Mouse (Mus musculus) heart, embryonic 13.5 days (tissue): Measurements from ENCODE around the gene Bub1b. TPM values are rescaled to one million over a fixed set of nuclear protein-coding genes. Genes with fewer than 3 reads are reported as not detected.
A peak's percentile ranks its signal among the peaks of the same experiment; 100 is the strongest.

ENCODE experiments used
- ATAC-seq: fragments of 200-750 bp; cut with Nextera tagmentation; 2 replicates; pipeline ENCODE4 v1.8.0; 2017; ENCODE audit warnings: moderate TSS enrichment; ENCODE audit not compliant: insufficient number of reproducible peaks, low FRiP score, low TSS enrichment; ENCODE audit errors: extremely low read depth
- H3K27ac ChIP-seq: fragments of 300-500 bp; sonication (generic); replicated peaks from 2 replicates; pipeline ENCODE4 v1.5.1; 2015; ENCODE audit warnings: moderate library complexity, mild to moderate bottlenecking, inconsistent platforms
- H3K27me3 ChIP-seq: fragments of 300-500 bp; sonication (generic); replicated peaks from 2 replicates; pipeline ENCODE4 v1.6.1; 2015; ENCODE audit warnings: mild to moderate bottlenecking, inconsistent platforms
- H3K36me3 ChIP-seq: fragments of 300-500 bp; sonication (generic); 2 replicates; pipeline ENCODE4 v1.6.1; 2015; ENCODE audit warnings: mild to moderate bottlenecking, inconsistent platforms
- H3K4me1 ChIP-seq: fragments of 300-500 bp; sonication (generic); 2 replicates; pipeline ENCODE4 v1.6.1; 2015; ENCODE audit warnings: inconsistent platforms
- H3K4me2 ChIP-seq: fragments of 300-500 bp; sonication (generic); 2 replicates; pipeline ENCODE4 v1.6.1; 2015; ENCODE audit warnings: inconsistent platforms, mild to moderate bottlenecking, moderate library complexity
- H3K4me3 ChIP-seq: fragments of 300-500 bp; sonication (generic); 2 replicates; pipeline ENCODE4 v1.5.1; 2015; ENCODE audit warnings: moderate library complexity, mild to moderate bottlenecking, inconsistent platforms
- H3K9ac ChIP-seq: fragments of 300-500 bp; sonication (generic); 2 replicates; pipeline ENCODE4 v1.6.1; 2015; ENCODE audit warnings: inconsistent platforms, mild to moderate bottlenecking, moderate library complexity
- H3K9me3 ChIP-seq: fragments of 300-500 bp; sonication (generic); 2 replicates; pipeline ENCODE4 v1.6.1; 2016; ENCODE audit warnings: inconsistent platforms
- WGBS: fragments of 180-500 bp; shearing (Covaris S2); methylation state at CpG from one replicate; pipeline ENCODE4 v1.1.7; 2015; ENCODE audit warnings: mixed read lengths; 5-methylcytosine and 5-hydroxymethylcytosine counted together
- polyA plus RNA-seq: library from polyadenylated mRNA; unstranded; fragments of >200 nt; fragmentation: Nextera tagmentation; extraction: Ambion mirVana; gene quantifications from 2 replicates; pipeline ENCODE4 v1.2.1, GENCODE M21; 2015

Gene Bub1b
- polyA plus RNA-seq, 1 experiment from 2014 or later, result 64.3 TPM

DNA sequence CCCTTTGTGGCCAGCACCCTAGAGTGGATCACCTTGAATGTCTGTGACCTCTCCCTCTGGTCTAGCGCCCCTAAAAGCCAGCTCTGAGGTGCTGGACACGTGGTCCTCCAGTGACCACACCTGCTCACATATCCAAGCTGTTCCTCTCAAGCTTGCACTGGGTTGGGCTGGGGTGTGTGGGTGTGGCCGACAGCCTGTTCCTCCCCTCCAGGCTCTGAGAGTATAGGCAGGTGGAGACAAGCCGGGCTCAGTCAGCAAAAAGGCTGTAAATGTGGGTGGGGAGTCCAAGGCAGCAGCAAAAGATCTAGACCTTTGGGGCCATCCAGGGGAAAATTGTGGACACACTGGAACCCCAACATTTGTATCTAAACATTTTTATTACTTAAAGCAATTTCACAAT, 60.4 kb downstream of the Bub1b start:
- peak; percentile 72 for ATAC-seq
- Histone ChIP-seq H3K27ac (peak overlapping the region; percentile 78; the same call in 1 of the 2 replicates), H3K4me2 (peak overlapping the region; percentile 67; the same call in 1 of the 2 replicates), H3K4me1 (peaks cover 62% of the 10 kb centered on the region), H3K9ac (no peak overlapping the region), H3K9me3 (no peaks in the 10 kb centered on the region), H3K36me3 (no peaks in the 10 kb centered on the region), H3K4me3 (no peak overlapping the region), H3K27me3 (peaks cover 13% of the 10 kb centered on the region)
- 40% methylated on average over 4 of the region's 4 CpGs for WGBS

DNA sequence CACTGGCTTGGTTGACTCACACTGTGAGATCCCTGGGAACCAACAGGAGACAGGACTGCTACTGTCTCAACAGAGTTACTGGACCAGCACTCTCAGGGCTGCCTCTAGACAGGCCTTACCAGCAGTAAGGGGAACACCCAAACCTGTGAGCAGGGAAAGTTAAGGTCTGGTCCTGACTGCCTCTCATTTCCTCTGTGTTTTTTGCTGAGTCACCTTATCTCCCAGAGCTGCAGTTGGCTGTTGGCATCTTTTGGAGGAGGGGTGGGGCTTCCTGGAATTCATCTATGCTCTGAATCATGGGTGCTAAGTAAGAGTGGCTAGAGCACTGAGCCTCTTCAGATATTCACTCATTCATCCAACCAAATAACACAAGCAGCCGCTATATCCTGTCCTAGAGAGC, 61.1 kb downstream of the Bub1b start:
- peak; percentile 56 for ATAC-seq
- Histone ChIP-seq H3K9ac (no peak overlapping the region), H3K4me3 (0 out of 2 replicates have a peak overlapping the region, but pooled peaks have one; percentile 50), H3K9me3 (no peaks in the 10 kb centered on the region), H3K27me3 (peaks cover 18% of the 10 kb centered on the region), H3K27ac (peak overlapping the region; percentile 78), H3K4me1 (peaks cover 68% of the 10 kb centered on the region), H3K4me2 (peak overlapping the region; percentile 67), H3K36me3 (no peaks in the 10 kb centered on the region)
- WGBS, result 63% methylated on average over 1 of the region's 1 CpGs

DNA sequence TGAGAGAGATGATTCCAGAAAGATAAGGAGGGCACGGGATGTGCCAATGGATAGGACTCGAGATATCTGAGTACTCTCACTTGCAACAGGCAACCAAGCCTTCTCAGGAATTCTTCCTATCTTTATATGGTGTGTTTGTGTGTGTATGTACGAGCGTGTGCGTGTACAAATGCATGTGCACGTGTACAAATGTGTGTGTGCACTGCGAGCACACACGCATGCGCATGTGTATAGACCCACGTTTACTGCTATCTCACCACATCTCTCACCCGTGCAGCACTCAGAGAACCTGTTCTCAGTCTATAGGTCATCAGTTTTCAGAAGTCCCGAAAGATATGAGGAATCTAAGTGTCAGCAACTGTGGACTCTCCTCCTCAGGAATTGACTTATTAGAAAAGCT, 61.5 kb downstream of the Bub1b start:
- peak overlapping the region; percentile 50 for H3K4me3 ChIP-seq
- ATAC-seq, result no peak
- H3K4me2 ChIP-seq, result peak overlapping the region; percentile 67
- H3K27me3 ChIP-seq, result peaks cover 22% of the 10 kb centered on the region
- 65% methylated on average over 12 of the region's 12 CpGs for WGBS
- H3K9me3 ChIP-seq, result no peaks in the 10 kb centered on the region
- H3K4me1 ChIP-seq, result peaks cover 68% of the 10 kb centered on the region
- H3K27ac ChIP-seq, result peak overlapping the region; percentile 78
- no peaks in the 10 kb centered on the region for H3K36me3 ChIP-seq
- H3K9ac ChIP-seq, result peak overlapping the region; percentile 68; the same call in 1 of the 2 replicates

DNA sequence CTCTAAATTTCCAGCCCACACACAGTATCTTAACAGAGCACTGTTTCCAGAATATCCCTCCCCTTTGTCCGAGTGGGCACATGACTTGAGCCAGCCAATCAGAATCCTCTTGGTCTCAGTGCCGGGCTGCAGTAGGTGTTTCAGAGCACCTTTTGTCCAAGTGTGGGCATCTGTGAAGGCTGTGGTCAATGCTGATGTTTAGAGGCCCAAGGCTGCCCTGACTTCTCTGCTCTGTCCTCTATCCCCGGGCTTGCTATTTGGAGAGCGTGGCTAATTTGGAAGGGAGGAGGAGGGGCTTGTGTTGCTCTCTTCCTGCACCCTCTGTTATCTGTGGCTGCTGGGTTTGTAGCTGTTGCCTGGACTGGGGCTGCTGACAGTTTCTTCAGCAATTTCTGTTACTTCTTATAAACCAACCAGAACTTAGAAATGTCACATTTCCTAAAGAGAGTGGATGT, 62.0 kb downstream of the Bub1b start:
- peaks cover 73% of the 10 kb centered on the region for H3K4me1 ChIP-seq
- H3K4me2 ChIP-seq, result peak overlapping the region; percentile 67
- peak overlapping the region; percentile 68 for H3K9ac ChIP-seq
- no peaks in the 10 kb centered on the region for H3K9me3 ChIP-seq
- ATAC-seq, result peak; percentile 22; the same call in 1 of the 2 replicates
- peak overlapping the region; percentile 50 for H3K4me3 ChIP-seq
- peaks cover 24% of the 10 kb centered on the region for H3K27me3 ChIP-seq
- no peaks in the 10 kb centered on the region for H3K36me3 ChIP-seq
- 0% methylated on average over 4 of the region's 4 CpGs for WGBS
- H3K27ac ChIP-seq, result peak overlapping the region; percentile 78

DNA sequence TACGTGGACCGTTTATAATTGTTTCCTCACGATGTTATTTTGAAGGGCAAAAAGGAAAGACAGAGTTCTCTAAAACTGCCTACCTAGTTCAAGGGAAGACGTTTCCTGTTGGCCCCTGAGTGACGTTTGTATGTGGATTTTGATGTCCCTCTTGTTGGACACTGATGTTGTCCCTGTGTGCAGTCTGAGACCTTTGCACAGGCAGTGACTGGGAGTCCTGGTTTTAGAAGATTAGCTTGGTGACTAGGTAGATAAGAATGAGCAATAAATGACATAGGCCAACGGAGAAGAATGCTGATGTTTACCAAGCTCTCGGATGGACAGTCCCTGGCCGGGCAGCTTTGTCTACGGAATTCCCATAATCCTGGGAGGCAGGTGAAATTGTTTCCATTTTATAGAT, 63.9 kb downstream of the Bub1b start:
- Histone ChIP-seq H3K27ac (no peak overlapping the region), H3K9me3 (no peaks in the 10 kb centered on the region), H3K27me3 (peaks cover 28% of the 10 kb centered on the region), H3K4me3 (no peak overlapping the region), H3K4me1 (peaks cover 82% of the 10 kb centered on the region), H3K36me3 (no peaks in the 10 kb centered on the region), H3K9ac (no peak overlapping the region), H3K4me2 (no peak overlapping the region)
- ATAC-seq, result no peak
- WGBS, result 76% methylated on average over 9 of the region's 9 CpGs

DNA sequence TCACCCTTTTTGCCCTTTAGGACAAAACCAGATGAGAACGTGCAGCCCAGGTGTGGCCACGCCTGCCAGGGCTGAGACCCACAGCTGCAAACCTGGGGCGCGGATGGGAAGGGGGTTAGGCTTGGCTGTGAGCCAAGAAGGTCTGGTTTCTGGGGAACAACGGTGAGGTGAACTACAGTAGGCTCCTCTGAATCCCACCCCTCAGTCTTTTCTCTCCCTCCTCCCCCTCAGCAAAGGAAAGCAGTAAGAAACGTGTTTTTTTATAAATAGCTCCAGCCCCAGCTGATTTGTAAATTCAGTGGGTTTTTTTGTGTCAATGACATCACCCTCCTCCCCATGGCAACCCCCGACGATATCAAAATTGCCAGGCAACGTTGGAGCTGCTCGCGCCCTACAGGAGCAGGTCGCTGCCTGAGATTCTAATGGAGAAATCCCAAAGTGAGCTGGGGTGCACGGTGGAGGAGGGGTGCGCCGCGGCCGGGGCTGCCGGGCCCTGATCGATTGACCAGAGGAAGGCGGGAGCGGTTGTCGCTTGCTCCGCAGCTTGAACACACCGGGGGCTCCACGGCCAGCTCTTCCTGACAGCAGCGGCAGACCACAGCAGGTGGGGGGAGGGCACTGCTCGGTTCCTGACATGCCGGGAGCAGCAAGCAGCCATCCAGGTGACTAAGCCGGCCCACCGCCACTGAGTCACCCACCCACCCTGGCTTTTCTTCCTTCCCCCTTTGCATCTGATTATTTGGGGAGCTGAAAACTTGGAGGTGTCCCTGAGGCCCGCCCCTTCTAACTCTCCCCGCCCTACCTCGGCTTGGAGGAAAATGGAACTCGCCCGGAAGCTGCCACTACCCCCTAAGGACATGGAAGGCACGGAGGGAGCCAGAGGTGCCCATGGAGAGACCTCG, 65.1 kb downstream of the Bub1b start, which contains the start of gene Pak6:
Pak6 (plus strand) TSS at position 402 of the 902 bp plus-strand sequence.
- peak within 1 kb of the TSS; percentile 25 for H3K27ac ChIP-seq
- peaks cover 83% of the 10 kb centered on the region for H3K4me1 ChIP-seq
- 3% methylated on average over 37 of the region's 37 CpGs for WGBS

DNA sequence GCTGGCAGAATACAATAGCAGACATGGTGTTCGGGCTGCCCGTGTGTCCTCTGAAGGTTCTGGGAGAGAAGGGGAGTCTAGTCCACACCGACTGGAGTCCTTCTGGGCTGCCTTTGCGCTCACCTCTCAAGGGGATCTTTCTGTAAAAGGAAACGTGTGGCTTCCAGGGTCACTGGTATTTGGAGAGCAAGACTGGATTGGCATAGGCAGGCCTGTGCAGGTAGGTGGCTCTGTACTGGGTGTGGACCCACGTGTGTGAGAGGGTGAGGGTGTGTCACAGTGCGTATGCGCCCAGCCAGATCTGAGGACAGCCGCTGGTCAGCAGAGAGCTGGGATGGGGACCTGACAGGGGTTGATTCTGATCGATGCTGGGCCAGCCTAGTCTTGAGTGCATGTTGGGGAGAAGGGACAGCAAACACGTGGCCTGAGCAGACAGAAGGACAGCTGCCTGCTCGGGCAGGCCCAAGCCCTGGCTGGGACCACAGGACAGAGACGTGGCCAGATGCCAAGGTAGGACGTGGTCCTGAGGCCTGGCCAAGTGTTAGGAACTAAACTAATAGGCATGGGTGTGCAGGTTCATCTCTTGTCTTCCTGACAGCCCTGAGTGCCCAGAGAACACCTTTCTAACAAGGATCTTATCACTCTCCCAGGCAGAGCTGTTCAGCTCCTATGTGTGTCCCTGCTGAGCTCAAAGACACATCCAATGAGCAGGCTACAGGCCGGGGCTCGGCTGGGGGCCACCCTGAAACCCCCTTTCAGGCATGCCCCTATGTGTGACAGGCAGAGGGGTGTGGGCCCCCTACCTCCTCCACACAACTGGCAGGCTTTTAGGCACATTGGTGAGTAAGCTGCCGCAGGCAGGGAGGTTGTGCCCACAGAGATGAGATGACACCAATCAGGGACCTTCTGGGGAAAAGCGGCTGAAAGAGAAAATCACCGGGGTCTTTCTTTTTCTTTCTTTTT, 66.1 kb downstream of the Bub1b start:
- ATAC-seq, result 0 out of 2 replicates have a peak, but pooled peaks have one; percentile 17
- H3K4me1 ChIP-seq, result peaks cover 75% of the 10 kb centered on the region
- peak overlapping the region; percentile 61 for H3K4me3 ChIP-seq
- WGBS, result 36% methylated on average over 19 of the region's 19 CpGs
- no peaks in the 10 kb centered on the region for H3K9me3 ChIP-seq
- H3K27me3 ChIP-seq, result peaks cover 28% of the 10 kb centered on the region
- peak overlapping the region; percentile 85 for H3K9ac ChIP-seq
- H3K36me3 ChIP-seq, result no peaks in the 10 kb centered on the region
- H3K27ac ChIP-seq, result peak overlapping the region; percentile 25
- peak overlapping the region; percentile 91 for H3K4me2 ChIP-seq

More for the DNA sequence above, 65.1 kb downstream of the Bub1b start, which contains the start of gene Pak6:
- Histone ChIP-seq H3K4me2 (peak within 1 kb of the TSS; percentile 91), H3K4me3 (peak within 1 kb of the TSS; percentile 61), H3K9ac (peak within 1 kb of the TSS; percentile 85), H3K27me3 (peaks cover 28% of the 10 kb centered on the region), H3K36me3 (no peaks in the 10 kb centered on the region), H3K9me3 (no peaks in the 10 kb centered on the region)
- ATAC-seq, result no peak

DNA sequence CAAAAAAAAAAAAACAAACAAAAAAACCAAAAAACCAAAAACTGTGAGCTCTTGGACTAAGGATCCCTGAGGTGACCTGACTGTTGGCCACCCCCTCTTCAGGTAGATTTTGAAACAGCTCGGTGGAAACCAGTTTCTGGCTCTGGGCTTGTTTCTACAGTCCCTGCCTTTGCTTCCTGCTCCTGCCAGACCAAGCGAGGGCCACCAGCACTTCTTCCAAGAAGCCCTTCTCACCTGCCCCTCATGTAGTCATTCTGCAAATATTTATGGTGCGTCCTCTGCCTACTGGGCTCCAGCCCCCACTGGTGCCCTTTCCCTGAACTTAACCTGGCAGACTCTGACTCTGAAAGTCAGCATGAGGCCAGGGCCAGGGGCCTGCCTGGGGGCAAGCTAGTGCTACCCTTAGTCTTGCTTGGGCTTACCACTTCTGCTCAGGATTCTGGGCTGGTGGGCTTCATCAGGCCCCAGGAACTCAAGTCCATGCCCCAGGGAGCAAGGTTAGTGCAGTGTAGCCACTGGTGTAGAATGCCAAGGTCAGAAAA, 67.0 kb downstream of the Bub1b start:
- Histone ChIP-seq H3K27ac (0 out of 2 replicates have a peak overlapping the region, but pooled peaks have one; percentile 28), H3K9me3 (no peaks in the 10 kb centered on the region), H3K4me3 (no peak overlapping the region), H3K27me3 (peaks cover 28% of the 10 kb centered on the region), H3K36me3 (no peaks in the 10 kb centered on the region), H3K4me1 (peaks cover 75% of the 10 kb centered on the region), H3K4me2 (peak overlapping the region; percentile 32), H3K9ac (peak overlapping the region; percentile 41)
- ATAC-seq, result no peak
- 67% methylated on average over 3 of the region's 3 CpGs for WGBS

DNA sequence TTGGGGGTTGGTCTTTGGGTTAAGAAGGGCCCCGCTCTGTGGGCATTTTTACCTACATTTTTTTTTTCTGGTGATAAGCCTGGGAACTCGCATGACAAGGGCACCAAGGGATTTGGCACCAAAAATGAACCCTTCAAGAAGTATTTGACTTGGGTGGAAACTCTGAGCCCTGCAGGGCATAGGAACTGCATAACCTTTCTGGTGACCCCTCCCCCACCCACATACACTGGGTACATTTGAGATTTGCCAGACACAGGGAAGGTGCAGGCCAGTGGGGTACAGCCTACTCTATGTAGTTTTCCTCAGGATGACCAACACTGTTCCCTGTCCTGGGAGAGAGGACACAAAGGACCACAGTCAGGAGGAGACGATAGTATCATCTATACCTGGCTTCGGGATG, 67.6 kb downstream of the Bub1b start:
- peaks cover 28% of the 10 kb centered on the region for H3K27me3 ChIP-seq
- H3K4me1 ChIP-seq, result peaks cover 76% of the 10 kb centered on the region
- H3K4me3 ChIP-seq, result no peak overlapping the region
- peak overlapping the region; percentile 75 for H3K27ac ChIP-seq
- peak overlapping the region; percentile 32 for H3K4me2 ChIP-seq
- 78% methylated on average over 4 of the region's 4 CpGs for WGBS
- H3K9ac ChIP-seq, result peak overlapping the region; percentile 41; the same call in 1 of the 2 replicates
- no peaks in the 10 kb centered on the region for H3K9me3 ChIP-seq
- ATAC-seq, result no peak
- H3K36me3 ChIP-seq, result no peaks in the 10 kb centered on the region

DNA sequence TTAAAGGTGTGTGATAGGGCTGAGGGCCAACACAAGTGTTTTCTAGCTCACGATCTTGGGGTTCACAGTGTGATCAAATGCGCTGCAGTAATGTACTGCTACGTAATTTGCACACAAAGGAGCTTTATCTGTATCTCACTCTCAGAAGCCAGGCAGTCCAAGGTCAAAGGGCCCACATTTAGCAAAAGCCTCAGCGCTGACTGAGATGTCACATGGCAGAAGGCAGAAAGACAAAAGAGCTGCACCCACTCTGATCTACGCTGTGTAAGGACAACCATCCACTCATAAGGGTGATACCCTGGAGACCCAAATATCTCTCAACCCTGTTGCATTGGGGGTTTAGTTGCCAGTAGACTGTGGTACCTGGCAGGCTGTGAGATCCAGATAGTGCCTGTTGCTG, 69.2 kb downstream of the Bub1b start:
- Histone ChIP-seq H3K4me2 (peak overlapping the region; percentile 2; the same call in 1 of the 2 replicates), H3K4me3 (no peak overlapping the region), H3K27me3 (peaks cover 39% of the 10 kb centered on the region), H3K9ac (peak overlapping the region; percentile 55), H3K9me3 (no peaks in the 10 kb centered on the region), H3K27ac (peak overlapping the region; percentile 75), H3K36me3 (no peaks in the 10 kb centered on the region), H3K4me1 (peaks cover 75% of the 10 kb centered on the region)
- WGBS, result 23% methylated on average over 5 of the region's 5 CpGs
- no peak for ATAC-seq
